Mouse (Mus musculus): ENCODE results near the gene Tmprss9. TPM values are rescaled to one million over a fixed set of nuclear protein-coding genes. Genes with fewer than 3 reads are reported as not detected.

Tmprss9 gene
- polyA plus RNA-seq, 1 experiment: 2.0 TPM

DNA sequence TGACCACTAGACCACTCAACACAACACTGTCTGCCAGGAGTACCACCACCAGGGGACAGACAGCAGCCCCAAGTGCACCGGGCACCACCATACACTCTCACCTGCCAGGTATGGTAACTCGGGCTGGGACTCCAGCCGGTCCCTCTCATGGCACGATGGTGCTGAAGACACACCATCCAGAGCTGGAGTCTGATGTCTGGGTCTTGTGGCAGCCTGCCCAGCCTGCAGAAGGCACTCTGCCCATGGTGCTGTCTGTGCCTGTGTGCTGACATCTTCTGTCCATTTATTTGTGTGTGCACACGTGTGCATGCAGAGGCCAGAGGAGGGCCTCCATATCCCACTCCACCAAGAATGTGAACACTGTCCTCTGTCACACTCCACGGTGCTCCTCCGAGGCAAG lies 23.5 kb downstream of the Tmprss9 start:
- no peaks in the 10 kb centered on the region for H3K27me3 ChIP-seq (ENCODE audit: control insufficient read depth, insufficient read depth, low read length)
- no peaks in the 10 kb centered on the region for H3K36me3 ChIP-seq (ENCODE audit: control insufficient read depth, insufficient read depth, low read length)
- no peak overlapping the region for H3K4me3 ChIP-seq (ENCODE audit: control insufficient read depth, low read depth, low read length)
- peaks cover 29% of the 10 kb centered on the region for H3K4me1 ChIP-seq (ENCODE audit: control insufficient read depth, insufficient read depth, low read length)
- no peak for TF ChIP-seq CTCF (IDR thresholded peaks at IDR 0.05; ENCODE audit: control insufficient read depth, insufficient read depth, insufficient replicate concordance, low read depth, low read length)
- no peak for TF ChIP-seq POLR2A (IDR thresholded peaks at IDR 0.05; ENCODE audit: control insufficient read depth, low read depth, low read length)
- no peak overlapping the region for H3K27ac ChIP-seq (ENCODE audit: control insufficient read depth, insufficient read depth, low read depth, low read length)

DNA sequence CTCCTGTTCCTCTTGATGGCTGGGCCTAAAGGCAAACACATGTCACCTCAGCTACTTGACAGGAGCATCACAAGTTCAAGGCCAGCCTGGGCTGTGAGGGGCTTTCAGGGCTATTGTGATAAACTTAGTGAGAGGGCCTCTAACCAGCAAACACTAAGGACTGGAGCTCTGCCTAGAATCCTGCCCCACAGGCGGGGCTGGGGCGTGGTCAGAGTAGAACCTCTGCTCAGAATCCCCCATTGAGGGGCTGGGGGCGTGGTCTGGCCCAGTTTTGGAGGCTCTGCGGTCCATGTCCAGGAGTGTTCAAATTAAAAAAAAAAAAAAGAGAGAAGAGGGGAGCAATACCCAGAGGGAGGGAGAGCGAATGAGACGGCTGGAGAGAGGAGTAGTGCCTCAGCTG lies 24.0 kb downstream of the Tmprss9 start:
- H3K27ac ChIP-seq (ENCODE audit: control insufficient read depth, insufficient read depth, low read depth, low read length): no peak overlapping the region
- peaks cover 29% of the 10 kb centered on the region for H3K4me1 ChIP-seq (ENCODE audit: control insufficient read depth, insufficient read depth, low read length)
- H3K4me3 ChIP-seq (ENCODE audit: control insufficient read depth, low read depth, low read length): 0 out of 2 replicates have a peak overlapping the region, but pooled peaks have one; percentile 82
- TF ChIP-seq CTCF (IDR thresholded peaks at IDR 0.05; ENCODE audit: control insufficient read depth, insufficient read depth, insufficient replicate concordance, low read depth, low read length) (no peak), POLR2A (IDR thresholded peaks at IDR 0.05; ENCODE audit: control insufficient read depth, low read depth, low read length) (no peak)
- H3K36me3 ChIP-seq (ENCODE audit: control insufficient read depth, insufficient read depth, low read length): no peaks in the 10 kb centered on the region
- H3K27me3 ChIP-seq (ENCODE audit: control insufficient read depth, insufficient read depth, low read length): no peaks in the 10 kb centered on the region

DNA sequence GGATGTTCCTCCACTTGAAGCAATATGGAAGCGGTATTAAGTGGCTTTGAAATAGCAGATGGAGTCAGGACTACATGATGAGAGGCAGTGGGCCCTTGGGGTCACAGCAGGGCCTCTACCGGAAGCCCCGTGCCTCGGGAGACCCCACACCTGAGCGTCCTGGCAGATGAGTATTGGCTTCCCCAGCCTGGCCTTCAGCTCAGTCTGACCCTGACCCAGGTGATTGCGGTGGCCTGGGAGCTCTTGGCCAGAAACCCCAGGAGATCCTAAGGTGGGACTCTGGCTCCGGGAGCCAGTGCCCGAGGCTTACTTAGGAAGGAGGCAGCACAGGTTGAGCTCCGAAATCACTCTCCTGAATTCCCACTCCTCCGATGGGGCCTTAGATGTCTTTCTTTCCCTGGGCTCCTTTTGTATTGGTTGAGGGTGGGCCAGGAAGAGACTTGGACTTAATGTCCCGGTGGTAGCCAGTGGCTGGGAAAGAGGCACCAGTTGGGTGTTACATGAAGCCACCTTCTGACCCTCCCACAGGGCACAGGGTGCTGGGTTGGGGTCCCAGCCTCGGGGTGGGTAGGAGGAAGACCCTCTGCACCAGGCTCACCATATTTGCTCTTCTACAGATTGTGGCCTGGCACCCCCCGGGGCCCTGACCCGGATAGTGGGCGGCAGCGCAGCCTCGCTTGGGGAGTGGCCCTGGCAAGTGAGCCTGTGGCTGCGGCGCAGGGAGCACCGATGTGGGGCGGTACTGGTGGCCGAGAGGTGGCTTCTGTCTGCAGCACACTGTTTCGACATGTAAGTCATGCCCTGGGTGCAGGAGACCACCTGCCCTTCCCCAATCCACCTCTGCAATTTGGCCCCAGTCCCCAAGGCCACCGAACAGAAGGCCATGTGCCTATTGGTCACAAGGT lies 25.2 kb downstream of the Tmprss9 start:
- no peak for TF ChIP-seq POLR2A (IDR thresholded peaks at IDR 0.05; ENCODE audit: control insufficient read depth, low read depth, low read length)
- no peak for TF ChIP-seq CTCF (IDR thresholded peaks at IDR 0.05; ENCODE audit: control insufficient read depth, insufficient read depth, insufficient replicate concordance, low read depth, low read length)
- Histone ChIP-seq H3K27me3 (ENCODE audit: control insufficient read depth, insufficient read depth, low read length) (no peaks in the 10 kb centered on the region), H3K36me3 (ENCODE audit: control insufficient read depth, insufficient read depth, low read length) (no peaks in the 10 kb centered on the region), H3K4me1 (ENCODE audit: control insufficient read depth, insufficient read depth, low read length) (peaks cover 34% of the 10 kb centered on the region), H3K4me3 (ENCODE audit: control insufficient read depth, low read depth, low read length) (peak overlapping the region; percentile 82), H3K27ac (ENCODE audit: control insufficient read depth, insufficient read depth, low read depth, low read length) (no peak overlapping the region)

DNA sequence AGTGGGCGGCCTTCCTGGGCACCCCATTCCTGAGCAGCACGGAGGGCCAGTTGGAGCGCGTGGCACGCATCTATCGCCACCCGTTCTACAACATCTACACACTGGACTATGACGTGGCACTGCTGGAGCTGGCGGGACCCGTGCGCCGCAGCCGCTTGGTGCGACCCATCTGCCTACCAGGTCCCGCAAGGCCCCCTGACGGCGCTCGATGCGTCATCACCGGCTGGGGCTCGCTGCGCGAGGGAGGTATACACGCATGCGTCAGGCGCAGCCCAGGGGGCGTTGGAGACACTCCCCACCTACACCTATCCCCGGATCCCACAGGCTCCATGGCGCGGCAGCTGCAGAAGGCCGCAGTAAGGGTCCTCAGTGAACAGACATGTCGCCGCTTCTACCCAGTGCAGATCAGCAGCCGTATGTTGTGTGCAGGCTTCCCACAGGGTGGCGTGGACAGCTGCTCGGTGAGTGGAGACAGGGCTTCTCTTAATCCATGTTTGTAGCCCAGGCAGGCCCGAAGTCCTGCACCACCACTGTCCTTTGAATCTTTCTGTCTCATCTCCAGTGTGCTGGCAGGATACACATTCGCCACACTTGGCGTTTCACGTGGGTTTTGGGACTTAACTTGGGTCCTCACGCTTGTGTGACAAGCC lies 26.3 kb downstream of the Tmprss9 start:
- no peaks in the 10 kb centered on the region for H3K36me3 ChIP-seq (ENCODE audit: control insufficient read depth, insufficient read depth, low read length)
- TF ChIP-seq POLR2A (IDR thresholded peaks at IDR 0.05; ENCODE audit: control insufficient read depth, low read depth, low read length) (peak; percentile 54; the same call in 1 of the 2 replicates), CTCF (IDR thresholded peaks at IDR 0.05; ENCODE audit: control insufficient read depth, insufficient read depth, insufficient replicate concordance, low read depth, low read length) (no peak)
- peak overlapping the region; percentile 82 for H3K4me3 ChIP-seq (ENCODE audit: control insufficient read depth, low read depth, low read length)
- H3K4me1 ChIP-seq (ENCODE audit: control insufficient read depth, insufficient read depth, low read length): peaks cover 34% of the 10 kb centered on the region
- H3K27ac ChIP-seq (ENCODE audit: control insufficient read depth, insufficient read depth, low read depth, low read length): peak overlapping the region; percentile 46
- H3K27me3 ChIP-seq (ENCODE audit: control insufficient read depth, insufficient read depth, low read length): no peaks in the 10 kb centered on the region

DNA sequence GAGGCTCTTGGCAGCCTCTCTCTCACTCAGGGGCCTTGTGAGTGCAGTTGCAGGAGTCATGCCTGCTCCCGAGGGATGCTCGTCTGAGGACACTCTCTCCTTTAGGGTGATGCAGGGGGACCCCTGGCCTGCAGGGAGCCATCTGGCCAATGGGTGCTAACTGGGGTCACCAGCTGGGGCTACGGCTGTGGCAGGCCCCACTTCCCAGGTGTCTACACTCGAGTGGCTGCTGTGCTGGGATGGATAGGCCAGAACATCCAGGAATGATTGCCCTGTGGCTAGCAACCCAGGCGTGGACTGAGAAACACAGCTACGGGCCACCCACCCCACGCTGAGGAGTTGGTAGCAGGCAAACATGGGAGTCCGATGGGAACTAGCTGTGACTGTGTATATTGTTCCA lies 27.4 kb downstream of the Tmprss9 start:
- Histone ChIP-seq H3K4me1 (ENCODE audit: control insufficient read depth, insufficient read depth, low read length) (peaks cover 34% of the 10 kb centered on the region), H3K36me3 (ENCODE audit: control insufficient read depth, insufficient read depth, low read length) (no peaks in the 10 kb centered on the region), H3K27me3 (ENCODE audit: control insufficient read depth, insufficient read depth, low read length) (no peaks in the 10 kb centered on the region), H3K4me3 (ENCODE audit: control insufficient read depth, low read depth, low read length) (peak overlapping the region; percentile 82), H3K27ac (ENCODE audit: control insufficient read depth, insufficient read depth, low read depth, low read length) (no peak overlapping the region)
- no peak for TF ChIP-seq CTCF (IDR thresholded peaks at IDR 0.05; ENCODE audit: control insufficient read depth, insufficient read depth, insufficient replicate concordance, low read depth, low read length)
- TF ChIP-seq POLR2A (IDR thresholded peaks at IDR 0.05; ENCODE audit: control insufficient read depth, low read depth, low read length): no peak

DNA sequence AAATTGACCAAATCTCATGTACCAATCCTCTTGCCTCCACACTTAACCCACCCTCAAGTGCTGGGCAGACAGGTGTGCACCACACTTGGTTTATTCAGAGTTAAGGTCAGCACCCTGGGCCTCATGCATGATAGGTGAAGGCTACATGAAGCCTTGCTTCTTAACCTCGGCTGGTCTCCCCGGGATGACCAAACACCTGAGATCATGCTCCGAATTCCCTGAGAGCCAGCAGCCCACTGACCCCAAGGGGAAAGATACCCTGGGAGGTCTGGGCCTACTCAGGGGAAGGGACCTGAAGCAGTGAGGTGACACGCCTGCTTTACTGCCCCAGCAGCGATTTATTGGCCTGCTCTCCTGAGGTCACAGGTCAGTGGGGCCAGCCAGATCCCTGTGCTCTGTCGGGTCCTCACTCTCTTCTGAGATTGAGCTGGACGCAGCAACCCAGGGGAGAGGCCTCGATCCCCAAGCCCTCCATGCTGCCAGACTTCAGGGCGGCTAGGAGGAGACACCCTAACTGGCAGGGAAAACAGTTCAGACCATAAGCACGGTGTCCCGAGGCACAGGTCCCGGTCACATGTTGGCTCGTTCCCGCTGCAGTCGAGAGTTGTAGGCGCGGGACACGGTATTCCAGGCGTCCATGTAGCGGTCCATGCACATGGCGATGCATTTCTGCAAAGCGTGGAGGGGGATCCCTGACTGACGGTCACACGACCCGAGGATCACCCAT lies 28.1 kb downstream of the Tmprss9 start:
- Histone ChIP-seq H3K36me3 (ENCODE audit: control insufficient read depth, insufficient read depth, low read length) (no peaks in the 10 kb centered on the region), H3K4me3 (ENCODE audit: control insufficient read depth, low read depth, low read length) (peak overlapping the region; percentile 82)
- TF ChIP-seq CTCF (IDR thresholded peaks at IDR 0.05; ENCODE audit: control insufficient read depth, insufficient read depth, insufficient replicate concordance, low read depth, low read length) (no peak), POLR2A (IDR thresholded peaks at IDR 0.05; ENCODE audit: control insufficient read depth, low read depth, low read length) (peak; percentile 35)

More for the DNA sequence above, 28.1 kb downstream of the Tmprss9 start:
- H3K27ac ChIP-seq (ENCODE audit: control insufficient read depth, insufficient read depth, low read depth, low read length): peak overlapping the region; percentile 3; the same call in 1 of the 2 replicates
- peaks cover 34% of the 10 kb centered on the region for H3K4me1 ChIP-seq (ENCODE audit: control insufficient read depth, insufficient read depth, low read length)
- no peaks in the 10 kb centered on the region for H3K27me3 ChIP-seq (ENCODE audit: control insufficient read depth, insufficient read depth, low read length)

Measured in testis, adult 2 months (tissue).